Mouse (Mus musculus): ENCODE measurements around the gene Lamb1. TPM values are rescaled to one million over a fixed set of nuclear protein-coding genes. Genes with fewer than 3 reads are reported as not detected.

Gene Lamb1
- polyA plus RNA-seq, 2 experiments, result 67.2 to 76.6 TPM

GRCm38 (mm10) chr12:31270361-31270760, 5.3 kb downstream of the Lamb1 start:
- no peak overlapping the region for H3K27ac ChIP-seq (replicated peaks; ENCODE audit: low read depth, low read length)
- 86% methylated on average over 10 of the region's 10 CpGs for WGBS
- peaks cover 30% of the 10 kb centered on the region for H3K4me1 ChIP-seq (ENCODE audit: control insufficient read depth, insufficient read depth, low read length)
- peaks cover 63% of the 10 kb centered on the region for H3K36me3 ChIP-seq (ENCODE audit: control insufficient read depth, insufficient read depth, low read length)
- no peak for DNase-seq (ENCODE audit: low spot score)
- no peak for ATAC-seq (ENCODE audit: low FRiP score, low read depth)
- no peak for TF ChIP-seq POLR2A (IDR thresholded peaks at IDR 0.05; ENCODE audit: borderline replicate concordance, extremely low read depth, insufficient read depth, insufficient read length)
- no peak overlapping the region for H3K4me2 ChIP-seq (replicated peaks; ENCODE audit: low read depth, low read length, severe bottlenecking)
- H3K9me3 ChIP-seq (ENCODE audit: control insufficient read depth, low read length), result no peaks in the 10 kb centered on the region
- no peak overlapping the region for H3K4me3 ChIP-seq (replicated peaks; ENCODE audit: low read length)
- no peaks in the 10 kb centered on the region for H3K27me3 ChIP-seq (ENCODE audit: control insufficient read depth, insufficient read depth, low read length)
- no peak overlapping the region for H3K9ac ChIP-seq (ENCODE audit: low read depth, low read length, severe bottlenecking)

- Histone ChIP-seq H3K36me3 (ENCODE audit: control insufficient read depth, insufficient read depth, low read length) (peaks cover 67% of the 10 kb centered on the region), H3K27me3 (ENCODE audit: control insufficient read depth, insufficient read depth, low read length) (no peaks in the 10 kb centered on the region), H3K9ac (ENCODE audit: low read depth, low read length, severe bottlenecking) (no peak overlapping the region), H3K27ac (replicated peaks; ENCODE audit: low read depth, low read length) (peak overlapping the region; percentile 2; the same call in 1 of the 2 replicates), H3K4me3 (replicated peaks; ENCODE audit: low read length) (no peak overlapping the region), H3K9me3 (ENCODE audit: control insufficient read depth, low read length) (no peaks in the 10 kb centered on the region), H3K4me2 (replicated peaks; ENCODE audit: low read depth, low read length, severe bottlenecking) (no peak overlapping the region), H3K4me1 (ENCODE audit: control insufficient read depth, insufficient read depth, low read length) (peaks cover 33% of the 10 kb centered on the region)
- 68% methylated on average over 5 of the region's 5 CpGs for WGBS
- TF ChIP-seq POLR2A (IDR thresholded peaks at IDR 0.05; ENCODE audit: borderline replicate concordance, extremely low read depth, insufficient read depth, insufficient read length), result no peak
- DNase-seq (ENCODE audit: low spot score) (no peak), ATAC-seq (ENCODE audit: low FRiP score, low read depth) (no peak)
Observed at GRCm38 (mm10) chr12:31270776-31271175, 5.7 kb downstream of the Lamb1 start.

GRCm38 (mm10) chr12:31271361-31272011, 6.5 kb downstream of the Lamb1 start:
- WGBS, result 29% methylated on average over 16 of the region's 16 CpGs
- Histone ChIP-seq H3K9me3 (ENCODE audit: control insufficient read depth, low read length) (no peaks in the 10 kb centered on the region), H3K4me1 (ENCODE audit: control insufficient read depth, insufficient read depth, low read length) (peaks cover 33% of the 10 kb centered on the region), H3K27ac (replicated peaks; ENCODE audit: low read depth, low read length) (peak overlapping the region; percentile 2; the same call in 1 of the 2 replicates), H3K9ac (ENCODE audit: low read depth, low read length, severe bottlenecking) (no peak overlapping the region), H3K4me2 (replicated peaks; ENCODE audit: low read depth, low read length, severe bottlenecking) (peak overlapping the region; percentile 22), H3K36me3 (ENCODE audit: control insufficient read depth, insufficient read depth, low read length) (peaks cover 74% of the 10 kb centered on the region), H3K4me3 (replicated peaks; ENCODE audit: low read length) (no peak overlapping the region; the same call in 1 of the 2 replicates), H3K27me3 (ENCODE audit: control insufficient read depth, insufficient read depth, low read length) (no peaks in the 10 kb centered on the region)
- DNase-seq (ENCODE audit: low spot score) (peak; percentile 73), ATAC-seq (ENCODE audit: low FRiP score, low read depth) (peak; percentile 41; the same call in 1 of the 2 replicates)
- TF ChIP-seq POLR2A (IDR thresholded peaks at IDR 0.05; ENCODE audit: borderline replicate concordance, extremely low read depth, insufficient read depth, insufficient read length), result no peak

GRCm38 (mm10) chr12:31272012-31272735, 7.1 kb downstream of the Lamb1 start:
- H3K36me3 ChIP-seq (ENCODE audit: control insufficient read depth, insufficient read depth, low read length), result peaks cover 76% of the 10 kb centered on the region
- no peak overlapping the region for H3K9ac ChIP-seq (ENCODE audit: low read depth, low read length, severe bottlenecking)
- no peaks in the 10 kb centered on the region for H3K9me3 ChIP-seq (ENCODE audit: control insufficient read depth, low read length)
- ATAC-seq (ENCODE audit: low FRiP score, low read depth) (0 out of 2 replicates have a peak, but pooled peaks have one; percentile 23), DNase-seq (ENCODE audit: low spot score) (no peak)
- H3K27me3 ChIP-seq (ENCODE audit: control insufficient read depth, insufficient read depth, low read length), result no peaks in the 10 kb centered on the region
- 37% methylated on average over 8 of the region's 8 CpGs for WGBS
- H3K4me2 ChIP-seq (replicated peaks; ENCODE audit: low read depth, low read length, severe bottlenecking), result peak overlapping the region; percentile 22; the same call in 1 of the 2 replicates
- no peak for TF ChIP-seq POLR2A (IDR thresholded peaks at IDR 0.05; ENCODE audit: borderline replicate concordance, extremely low read depth, insufficient read depth, insufficient read length)
- H3K4me3 ChIP-seq (replicated peaks; ENCODE audit: low read length), result no peak overlapping the region
- H3K27ac ChIP-seq (replicated peaks; ENCODE audit: low read depth, low read length), result peak overlapping the region; percentile 2; the same call in 1 of the 2 replicates
- H3K4me1 ChIP-seq (ENCODE audit: control insufficient read depth, insufficient read depth, low read length), result peaks cover 29% of the 10 kb centered on the region

GRCm38 (mm10) chr12:31272846-31273245, 7.8 kb downstream of the Lamb1 start:
- no peak overlapping the region for H3K4me3 ChIP-seq (replicated peaks; ENCODE audit: low read length)
- H3K9me3 ChIP-seq (ENCODE audit: control insufficient read depth, low read length), result no peaks in the 10 kb centered on the region
- ATAC-seq (ENCODE audit: low FRiP score, low read depth), result no peak
- no peak overlapping the region for H3K9ac ChIP-seq (ENCODE audit: low read depth, low read length, severe bottlenecking)
- H3K27ac ChIP-seq (replicated peaks; ENCODE audit: low read depth, low read length), result no peak overlapping the region
- WGBS, result 64% methylated on average over 2 of the region's 2 CpGs
- TF ChIP-seq POLR2A (IDR thresholded peaks at IDR 0.05; ENCODE audit: borderline replicate concordance, extremely low read depth, insufficient read depth, insufficient read length), result no peak
- peaks cover 78% of the 10 kb centered on the region for H3K36me3 ChIP-seq (ENCODE audit: control insufficient read depth, insufficient read depth, low read length)
- DNase-seq (ENCODE audit: low spot score), result no peak
- H3K4me1 ChIP-seq (ENCODE audit: control insufficient read depth, insufficient read depth, low read length), result peaks cover 26% of the 10 kb centered on the region
- H3K4me2 ChIP-seq (replicated peaks; ENCODE audit: low read depth, low read length, severe bottlenecking), result no peak overlapping the region
- no peaks in the 10 kb centered on the region for H3K27me3 ChIP-seq (ENCODE audit: control insufficient read depth, insufficient read depth, low read length)
